Mouse (Mus musculus) testis, adult 2 months (tissue): ENCODE data around the gene Xrcc2.
"Not testable (repeated sequence)": the region's sequence is repeated elsewhere in the genome, so short reads cannot be mapped to it uniquely, and the experiment has no call there.

Experiments
- CTCF ChIP-seq: fragments of 200-500 bp; IDR thresholded peaks from 2 replicates; pipeline ENCODE4 v1.5.1; 2012; ENCODE audit warnings: low read depth, mild to moderate bottlenecking, inconsistent platforms, low read length, moderate library complexity; ENCODE audit not compliant: control insufficient read depth, insufficient read depth, insufficient replicate concordance
- POLR2A ChIP-seq: fragments of 200-500 bp; IDR thresholded peaks from 2 replicates; pipeline ENCODE4 v1.6.1; 2012; ENCODE audit warnings: low read depth, mild to moderate bottlenecking, inconsistent platforms, low read length, moderate library complexity; ENCODE audit not compliant: control insufficient read depth

GRCm38 (mm10) chr5:25713001-25713706, 7.5 kb upstream of the Xrcc2 start:
- not testable (repeated sequence) for TF ChIP-seq POLR2A, CTCF
